Mouse (Mus musculus): ENCODE results near the gene Gcm1. TPM values are rescaled to one million over a fixed set of nuclear protein-coding genes. Genes with fewer than 3 reads are reported as not detected.

Gene Gcm1
- polyA plus RNA-seq, 1 experiment from 2014 or later = not detected

DNA sequence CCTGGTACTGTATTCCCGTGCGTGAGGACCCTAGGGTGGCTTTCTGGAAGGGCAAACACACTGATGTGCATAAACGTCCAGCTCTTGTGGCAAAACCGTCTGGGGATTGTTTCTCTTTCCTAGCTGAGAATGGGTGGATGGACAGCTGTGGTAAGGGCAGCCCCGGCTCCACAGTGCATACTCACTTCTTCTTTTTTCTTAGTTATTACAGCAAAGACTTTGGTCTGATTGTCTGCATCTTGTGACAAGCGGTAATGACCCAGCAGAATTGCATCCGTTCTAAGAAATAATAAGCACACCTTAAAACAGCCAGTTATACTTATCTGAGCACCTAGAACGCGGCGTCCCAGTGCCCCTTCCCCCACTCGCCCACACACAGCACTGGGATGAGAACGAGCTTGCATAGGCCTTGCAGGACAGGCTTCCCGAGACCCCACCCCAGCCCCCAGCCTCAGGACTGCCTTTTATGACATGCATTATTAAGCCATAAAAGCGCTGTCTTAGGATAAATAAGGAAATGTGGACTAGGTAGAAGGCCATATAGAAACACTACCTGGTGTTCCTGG lies 34.1 kb downstream of the Gcm1 start:
- WGBS = 86% methylated on average over 14 of the region's 14 CpGs
- Histone ChIP-seq H3K36me3 (ENCODE audit: control insufficient read depth, insufficient read depth, low read length) (peaks cover 73% of the 10 kb centered on the region), H3K4me2 (ENCODE audit: low read length) (no peak overlapping the region)

DNA sequence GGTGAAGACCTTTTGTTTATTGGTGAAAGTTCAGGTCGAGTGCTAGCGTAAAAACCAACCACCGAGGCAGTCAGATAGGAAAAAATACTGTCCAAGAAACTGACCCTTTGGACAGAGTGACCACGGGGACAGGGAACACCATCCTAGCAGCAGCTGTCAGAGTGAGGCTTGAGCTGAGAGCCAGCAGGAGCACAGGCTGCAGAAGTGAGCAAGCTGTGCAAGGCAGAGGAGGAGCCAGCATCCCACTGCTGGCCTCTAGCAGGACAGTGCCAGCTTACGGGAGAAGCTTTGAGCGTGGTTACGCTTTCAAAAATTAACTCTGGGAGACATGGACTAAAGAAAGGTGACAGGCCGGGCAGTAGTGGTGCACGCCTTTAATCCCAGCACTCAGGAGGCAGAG lies 36.0 kb downstream of the Gcm1 start:
- H3K9ac ChIP-seq (ENCODE audit: low read length) = no peak overlapping the region
- H3K36me3 ChIP-seq (ENCODE audit: control insufficient read depth, insufficient read depth, low read length) = peaks cover 79% of the 10 kb centered on the region
- no peak overlapping the region for H3K4me3 ChIP-seq (ENCODE audit: control insufficient read depth in 1 of 2, insufficient read depth in 1 of 2, low read depth in 1 of 2, low read length in 2 of 2)
- H3K27ac ChIP-seq (replicated peaks in 1 of 2; ENCODE audit: control insufficient read depth in 1 of 2, insufficient read depth in 1 of 2, low read depth in 2 of 2, low read length in 2 of 2) = no peak overlapping the region
- H3K9me3 ChIP-seq (ENCODE audit: control insufficient read depth, low read length) = no peaks in the 10 kb centered on the region
- 87% methylated on average over 9 of the region's 9 CpGs for whole genome bisulfite sequencing
- peaks cover 12 to 24% of the 10 kb centered on the region in 2 experiments for H3K4me1 ChIP-seq (ENCODE audit: control insufficient read depth in 2 of 2, insufficient read depth in 2 of 2, low read length in 2 of 2)
- ATAC-seq (ENCODE audit: insufficient number of reproducible peaks, insufficient read depth, low FRiP score, low read depth) = no peak
- H3K4me2 ChIP-seq (ENCODE audit: low read length) = no peak overlapping the region
- H3K27me3 ChIP-seq (ENCODE audit: control insufficient read depth, insufficient read depth, low read length) = no peaks in the 10 kb centered on the region

More for the DNA sequence above, 34.1 kb downstream of the Gcm1 start:
- H3K27me3 ChIP-seq (ENCODE audit: control insufficient read depth, insufficient read depth, low read length) = no peaks in the 10 kb centered on the region
- H3K9ac ChIP-seq (ENCODE audit: low read length) = no peak overlapping the region
- ATAC-seq (ENCODE audit: insufficient number of reproducible peaks, insufficient read depth, low FRiP score, low read depth) = no peak
- H3K4me3 ChIP-seq (ENCODE audit: control insufficient read depth in 1 of 2, insufficient read depth in 1 of 2, low read depth in 1 of 2, low read length in 2 of 2) = no peak overlapping the region
- H3K4me1 ChIP-seq (ENCODE audit: control insufficient read depth in 2 of 2, insufficient read depth in 2 of 2, low read length in 2 of 2) = peaks cover 12 to 24% of the 10 kb centered on the region in 2 experiments
- no peak overlapping the region for H3K27ac ChIP-seq (replicated peaks in 1 of 2; ENCODE audit: control insufficient read depth in 1 of 2, insufficient read depth in 1 of 2, low read depth in 2 of 2, low read length in 2 of 2)
- H3K9me3 ChIP-seq (ENCODE audit: control insufficient read depth, low read length) = no peaks in the 10 kb centered on the region

GRCm38 (mm10) chr9:78088521-78088920 lies 36.8 kb downstream of the Gcm1 start:
- peak overlapping the region; percentile 39 for H3K9ac ChIP-seq (ENCODE audit: low read length)
- H3K9me3 ChIP-seq (ENCODE audit: control insufficient read depth, low read length) = no peaks in the 10 kb centered on the region
- WGBS = 47% methylated on average over 4 of the region's 4 CpGs
- ATAC-seq (ENCODE audit: insufficient number of reproducible peaks, insufficient read depth, low FRiP score, low read depth) = peak; percentile 59; the same call in 1 of the 2 replicates
- peak overlapping the region; percentile 84 to 91 for H3K27ac ChIP-seq (replicated peaks in 1 of 2; ENCODE audit: control insufficient read depth in 1 of 2, insufficient read depth in 1 of 2, low read depth in 2 of 2, low read length in 2 of 2)
- H3K36me3 ChIP-seq (ENCODE audit: control insufficient read depth, insufficient read depth, low read length) = peaks cover 82% of the 10 kb centered on the region
- peak overlapping the region; percentile 18; the same call in 1 of the 2 replicates for H3K4me2 ChIP-seq (ENCODE audit: low read length)
- peaks cover 12 to 24% of the 10 kb centered on the region in 2 experiments for H3K4me1 ChIP-seq (ENCODE audit: control insufficient read depth in 2 of 2, insufficient read depth in 2 of 2, low read length in 2 of 2)
- no peak overlapping the region for H3K4me3 ChIP-seq (ENCODE audit: control insufficient read depth in 1 of 2, insufficient read depth in 1 of 2, low read depth in 1 of 2, low read length in 2 of 2)
- no peaks in the 10 kb centered on the region for H3K27me3 ChIP-seq (ENCODE audit: control insufficient read depth, insufficient read depth, low read length)

DNA sequence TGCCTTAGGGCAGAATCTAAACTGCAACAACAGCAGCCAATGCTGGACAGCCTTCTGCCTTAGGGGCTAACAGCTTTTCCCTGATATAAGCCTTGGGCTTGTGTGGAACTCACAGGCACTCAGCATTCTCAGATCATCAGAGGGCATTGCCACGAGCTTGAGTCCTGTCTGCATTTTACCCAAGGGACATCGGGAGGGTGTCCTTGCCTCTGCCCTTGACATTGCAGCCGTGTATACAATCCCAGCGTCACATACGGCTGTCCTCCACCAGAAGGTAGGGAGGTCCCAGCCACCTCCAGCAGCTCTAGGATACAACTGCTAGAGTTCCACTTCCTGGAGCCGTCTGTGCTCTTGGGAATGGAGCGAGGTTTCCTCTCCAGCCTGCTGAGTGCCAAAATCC lies 37.2 kb downstream of the Gcm1 start:
- Histone ChIP-seq H3K4me2 (ENCODE audit: low read length) (peak overlapping the region; percentile 18; the same call in 1 of the 2 replicates), H3K9me3 (ENCODE audit: control insufficient read depth, low read length) (no peaks in the 10 kb centered on the region), H3K4me1 (ENCODE audit: control insufficient read depth in 2 of 2, insufficient read depth in 2 of 2, low read length in 2 of 2) (peaks cover 12 to 24% of the 10 kb centered on the region in 2 experiments), H3K36me3 (ENCODE audit: control insufficient read depth, insufficient read depth, low read length) (peaks cover 82% of the 10 kb centered on the region), H3K27ac (replicated peaks in 1 of 2; ENCODE audit: control insufficient read depth in 1 of 2, insufficient read depth in 1 of 2, low read depth in 2 of 2, low read length in 2 of 2) (peak overlapping the region; percentile 84 to 91), H3K27me3 (ENCODE audit: control insufficient read depth, insufficient read depth, low read length) (no peaks in the 10 kb centered on the region), H3K9ac (ENCODE audit: low read length) (peak overlapping the region; percentile 39; the same call in 1 of the 2 replicates), H3K4me3 (ENCODE audit: control insufficient read depth in 1 of 2, insufficient read depth in 1 of 2, low read depth in 1 of 2, low read length in 2 of 2) (no peak overlapping the region)
- WGBS = 26% methylated on average over 7 of the region's 7 CpGs
- peak; percentile 52; the same call in 1 of the 2 replicates for ATAC-seq (ENCODE audit: insufficient number of reproducible peaks, insufficient read depth, low FRiP score, low read depth)

DNA sequence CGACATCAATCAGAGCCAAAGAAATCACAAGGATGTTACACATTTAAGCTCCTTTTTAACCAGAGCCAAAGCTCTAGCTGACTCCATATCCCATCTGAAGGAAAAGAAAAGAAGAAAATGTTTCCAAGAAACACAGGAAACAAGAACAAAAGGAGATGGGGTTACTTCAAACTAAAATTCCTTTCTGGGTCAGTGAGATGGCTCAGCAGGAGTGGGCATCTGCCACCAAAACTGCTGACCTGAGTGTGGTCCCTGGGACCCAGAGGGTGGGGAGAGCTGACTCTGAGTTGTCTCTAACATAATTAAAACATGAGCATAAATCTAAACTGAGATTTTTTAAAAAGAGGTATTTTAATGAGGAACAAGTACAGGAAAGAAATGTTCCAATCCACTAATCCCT lies 38.2 kb downstream of the Gcm1 start:
- WGBS = 80% methylated on average over 1 of the region's 1 CpGs
- H3K9ac ChIP-seq (ENCODE audit: low read length) = no peak overlapping the region
- peak overlapping the region in 1 of 2 experiments; percentile 91; a peak in 1 of 4 replicates for H3K27ac ChIP-seq (replicated peaks in 1 of 2; ENCODE audit: control insufficient read depth in 1 of 2, insufficient read depth in 1 of 2, low read depth in 2 of 2, low read length in 2 of 2)
- no peak overlapping the region for H3K4me2 ChIP-seq (ENCODE audit: low read length)
- no peaks in the 10 kb centered on the region for H3K9me3 ChIP-seq (ENCODE audit: control insufficient read depth, low read length)
- peaks cover 82% of the 10 kb centered on the region for H3K36me3 ChIP-seq (ENCODE audit: control insufficient read depth, insufficient read depth, low read length)
- H3K4me3 ChIP-seq (ENCODE audit: control insufficient read depth in 1 of 2, insufficient read depth in 1 of 2, low read depth in 1 of 2, low read length in 2 of 2) = no peak overlapping the region
- no peak for ATAC-seq (ENCODE audit: insufficient number of reproducible peaks, insufficient read depth, low FRiP score, low read depth)
- peaks cover 12 to 24% of the 10 kb centered on the region in 2 experiments for H3K4me1 ChIP-seq (ENCODE audit: control insufficient read depth in 2 of 2, insufficient read depth in 2 of 2, low read length in 2 of 2)
- no peaks in the 10 kb centered on the region for H3K27me3 ChIP-seq (ENCODE audit: control insufficient read depth, insufficient read depth, low read length)

DNA sequence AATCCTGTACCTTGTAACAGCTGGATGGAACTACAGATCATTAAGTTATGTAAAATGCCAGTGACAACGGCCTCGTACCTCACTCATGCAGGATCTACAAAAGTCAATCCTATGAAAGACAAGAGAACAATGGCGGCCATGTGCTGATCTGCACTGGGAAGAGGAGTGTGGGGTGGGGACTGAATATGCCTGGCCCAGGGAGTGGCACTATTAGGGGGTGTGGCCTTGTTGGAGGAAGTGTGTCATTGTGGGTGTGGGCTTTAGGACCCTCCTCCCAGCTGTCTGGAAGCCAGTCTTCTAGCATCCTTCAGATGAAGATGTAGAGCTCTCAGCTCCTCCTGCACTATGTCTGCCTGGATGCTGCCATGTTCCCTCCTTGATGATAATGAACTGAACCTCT lies 38.9 kb downstream of the Gcm1 start:
- H3K9ac ChIP-seq (ENCODE audit: low read length) = no peak overlapping the region
- no peak overlapping the region for H3K4me3 ChIP-seq (ENCODE audit: control insufficient read depth in 1 of 2, insufficient read depth in 1 of 2, low read depth in 1 of 2, low read length in 2 of 2)
- no peaks in the 10 kb centered on the region for H3K9me3 ChIP-seq (ENCODE audit: control insufficient read depth, low read length)
- H3K27me3 ChIP-seq (ENCODE audit: control insufficient read depth, insufficient read depth, low read length) = no peaks in the 10 kb centered on the region
- no peak overlapping the region for H3K4me2 ChIP-seq (ENCODE audit: low read length)
- H3K27ac ChIP-seq (replicated peaks in 1 of 2; ENCODE audit: control insufficient read depth in 1 of 2, insufficient read depth in 1 of 2, low read depth in 2 of 2, low read length in 2 of 2) = no peak overlapping the region
- no peak for ATAC-seq (ENCODE audit: insufficient number of reproducible peaks, insufficient read depth, low FRiP score, low read depth)
- H3K4me1 ChIP-seq (ENCODE audit: control insufficient read depth in 2 of 2, insufficient read depth in 2 of 2, low read length in 2 of 2) = peaks cover 12 to 24% of the 10 kb centered on the region in 2 experiments
- peaks cover 82% of the 10 kb centered on the region for H3K36me3 ChIP-seq (ENCODE audit: control insufficient read depth, insufficient read depth, low read length)
- 94% methylated on average over 3 of the region's 3 CpGs for WGBS

DNA sequence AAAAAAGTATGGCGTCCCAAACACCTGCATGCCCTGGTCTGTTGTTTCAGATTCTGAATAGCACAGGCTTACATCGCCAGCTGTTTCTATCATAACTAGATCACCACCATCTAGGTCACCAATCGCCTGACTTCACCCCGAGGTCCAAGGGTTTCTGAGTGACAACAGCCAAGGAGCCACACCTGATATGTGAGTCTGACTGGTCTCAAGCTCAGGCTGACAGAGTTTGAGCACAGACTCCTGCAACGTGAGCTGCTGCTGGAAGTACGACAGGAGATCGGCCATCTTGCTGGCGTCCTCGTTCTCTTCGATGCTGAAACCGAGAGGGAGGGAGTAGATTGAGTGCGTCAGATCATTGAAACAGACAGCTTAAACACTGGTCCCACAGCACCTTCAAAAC lies 44.0 kb downstream of the Gcm1 start:
- 89% methylated on average over 12 of the region's 12 CpGs for WGBS
- H3K9me3 ChIP-seq (ENCODE audit: control insufficient read depth, low read length) = peaks cover 8% of the 10 kb centered on the region; the same call in 1 of the 2 replicates
- H3K4me1 ChIP-seq (ENCODE audit: control insufficient read depth in 2 of 2, insufficient read depth in 2 of 2, low read length in 2 of 2) = no peaks in the 10 kb centered on the region
- H3K36me3 ChIP-seq (ENCODE audit: control insufficient read depth, insufficient read depth, low read length) = peaks cover 97% of the 10 kb centered on the region
- no peak overlapping the region for H3K4me3 ChIP-seq (ENCODE audit: control insufficient read depth in 1 of 2, insufficient read depth in 1 of 2, low read depth in 1 of 2, low read length in 2 of 2)
- no peak for ATAC-seq (ENCODE audit: insufficient number of reproducible peaks, insufficient read depth, low FRiP score, low read depth)
- H3K4me2 ChIP-seq (ENCODE audit: low read length) = no peak overlapping the region
- no peaks in the 10 kb centered on the region for H3K27me3 ChIP-seq (ENCODE audit: control insufficient read depth, insufficient read depth, low read length)
- H3K9ac ChIP-seq (ENCODE audit: low read length) = no peak overlapping the region
- no peak overlapping the region for H3K27ac ChIP-seq (replicated peaks in 1 of 2; ENCODE audit: control insufficient read depth in 1 of 2, insufficient read depth in 1 of 2, low read depth in 2 of 2, low read length in 2 of 2)

- H3K4me1 ChIP-seq (ENCODE audit: control insufficient read depth in 2 of 2, insufficient read depth in 2 of 2, low read length in 2 of 2) = no peaks in the 10 kb centered on the region
- 95% methylated on average over 6 of the region's 6 CpGs for WGBS
Measured at GRCm38 (mm10) chr9:78096376-78096775, 44.7 kb downstream of the Gcm1 start.

More at GRCm38 (mm10) chr9:78096376-78096775, 44.7 kb downstream of the Gcm1 start:
- H3K4me3 ChIP-seq (ENCODE audit: control insufficient read depth in 1 of 2, insufficient read depth in 1 of 2, low read depth in 1 of 2, low read length in 2 of 2) = no peak overlapping the region
- ATAC-seq (ENCODE audit: insufficient number of reproducible peaks, insufficient read depth, low FRiP score, low read depth) = no peak
- H3K36me3 ChIP-seq (ENCODE audit: control insufficient read depth, insufficient read depth, low read length) = peaks cover 98% of the 10 kb centered on the region
- peaks cover 8% of the 10 kb centered on the region; the same call in 1 of the 2 replicates for H3K9me3 ChIP-seq (ENCODE audit: control insufficient read depth, low read length)
- no peak overlapping the region for H3K27ac ChIP-seq (replicated peaks in 1 of 2; ENCODE audit: control insufficient read depth in 1 of 2, insufficient read depth in 1 of 2, low read depth in 2 of 2, low read length in 2 of 2)
- H3K4me2 ChIP-seq (ENCODE audit: low read length) = no peak overlapping the region
- no peak overlapping the region for H3K9ac ChIP-seq (ENCODE audit: low read length)
- no peaks in the 10 kb centered on the region for H3K27me3 ChIP-seq (ENCODE audit: control insufficient read depth, insufficient read depth, low read length)

All from heart, embryonic 14.5 days (tissue).